Mouse (Mus musculus): Measurements from ENCODE around the gene Inha.

Inha gene

GRCm38 (mm10) chr1:75490785-75491551 is 15.9 kb upstream of the Inha start:
- no peak for DNase-seq

GRCm38 (mm10) chr1:75492579-75493170 is 14.2 kb upstream of the Inha start:
- DNase-seq, result no peak

- no peak for DNase-seq
Measured at GRCm38 (mm10) chr1:75494878-75495548, 11.9 kb upstream of the Inha start.

GRCm38 (mm10) chr1:75498897-75499296 is 8.0 kb upstream of the Inha start:
- no peak for DNase-seq

GRCm38 (mm10) chr1:75499441-75499840 is 7.4 kb upstream of the Inha start:
- no peak for DNase-seq

- DNase-seq, result no peak
Measured at GRCm38 (mm10) chr1:75501905-75502304, 5.0 kb upstream of the Inha start.

- no peak for DNase-seq
Measured at GRCm38 (mm10) chr1:75502945-75503650, 3.8 kb upstream of the Inha start.

- no peak for DNase-seq
Measured at GRCm38 (mm10) chr1:75503651-75503980, 3.3 kb upstream of the Inha start.

GRCm38 (mm10) chr1:75504256-75505045 is 2.4 kb upstream of the Inha start:
- no peak for DNase-seq

GRCm38 (mm10) chr1:75505159-75505955 is 1.5 kb upstream of the Inha start:
- DNase-seq, result peak; percentile 60

GRCm38 (mm10) chr1:75505956-75506831 is 683 bp upstream of the Inha start, which contains the start of gene Obsl1:
TSS of gene Obsl1 (minus strand) at chr1:75506452.
- peak; percentile 38 for DNase-seq

GRCm38 (mm10) chr1:75509586-75509985 is 2.7 kb downstream of the Inha start:
- DNase-seq, result no peak

- no peak for DNase-seq
Measured at GRCm38 (mm10) chr1:75510154-75510553, 3.3 kb downstream of the Inha start.

GRCm38 (mm10) chr1:75511437-75512210 is 4.7 kb downstream of the Inha start:
- no peak for DNase-seq

GRCm38 (mm10) chr1:75512550-75512949 is 5.7 kb downstream of the Inha start:
- no peak for DNase-seq

GRCm38 (mm10) chr1:75516703-75517380 is 10.0 kb downstream of the Inha start:
- no peak for DNase-seq

GRCm38 (mm10) chr1:75517984-75518383 is 11.1 kb downstream of the Inha start:
- DNase-seq, result no peak

- no peak for DNase-seq
Measured at GRCm38 (mm10) chr1:75518427-75518826, 11.6 kb downstream of the Inha start.

GRCm38 (mm10) chr1:75519576-75519975 is 12.7 kb downstream of the Inha start:
- no peak for DNase-seq
